Comparison of ENCODE assay signal across 17 mouse cellular contexts in the genomic region with DNA sequence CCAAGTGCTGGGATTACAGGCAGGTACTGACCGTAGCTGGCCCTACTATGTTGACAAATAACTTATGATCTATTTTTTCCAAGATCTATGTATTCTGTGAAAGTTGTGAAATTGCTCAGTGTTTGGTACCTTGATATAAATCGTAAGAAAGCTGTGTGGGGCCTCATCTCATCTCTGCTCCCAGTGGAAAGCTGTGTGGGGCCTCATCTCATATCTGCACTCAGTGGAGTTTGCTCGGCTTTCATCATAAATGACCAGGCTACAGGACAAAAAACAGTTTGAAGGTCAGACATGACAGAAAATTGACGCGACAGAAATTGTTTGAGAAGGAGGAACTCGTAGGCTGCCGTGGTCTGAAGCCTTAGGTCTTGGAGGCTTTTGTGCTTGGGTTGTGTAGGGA. TPM values are rescaled to one million over a fixed set of nuclear protein-coding genes. Genes with fewer than 3 reads are reported as not detected.
"Had no signal": no experiment of that assay in that cellular context is flagged by ENCODE, and none has a peak within 500 bp of the region (broad histone marks: within the 10 kb centered on the region; RNA-seq: fewer than 3 reads in every experiment).

No protein-coding gene starts in this region.

- H3K27ac ChIP-seq: neural tube, embryonic 13.5 days; neural tube, embryonic 15.5 days; stomach, embryonic 15.5 days; stomach, postnatal 0 days had no signal

- H3K9ac ChIP-seq: neural tube, embryonic 13.5 days; neural tube, embryonic 15.5 days; stomach, embryonic 15.5 days had no signal

- H3K27me3 ChIP-seq: neural tube, embryonic 13.5 days; neural tube, embryonic 15.5 days; stomach, embryonic 15.5 days had no signal

- DNase-seq: retina, postnatal 1 day; right cerebral cortex, adult 18-20 months; right cerebral cortex, postnatal 14 days; right cerebral cortex, postnatal 25 days; right cerebral cortex, postnatal 4 days; spleen, adult 18-20 months; thymus, adult 18-20 months; thymus, adult 2 months; thymus, postnatal 14 days; thymus, postnatal 25 days; thymus, postnatal 36 days; thymus, postnatal 4 days had no signal

- H3K36me3 ChIP-seq: neural tube, embryonic 15.5 days; stomach, embryonic 15.5 days had no signal

- H3K9me3 ChIP-seq: neural tube, embryonic 13.5 days; neural tube, embryonic 15.5 days; stomach, embryonic 15.5 days had no signal

- H3K4me3 ChIP-seq: neural tube, embryonic 13.5 days; neural tube, embryonic 15.5 days; stomach, embryonic 15.5 days had no signal

- H3K4me2 ChIP-seq: neural tube, embryonic 13.5 days; neural tube, embryonic 15.5 days; stomach, embryonic 15.5 days had no signal

RNA-seq across cellular contexts. Expression of a gene that starts 56.5 kb away (rescaled TPM):
- polyA plus RNA-seq: spleen, adult 2 months had no signal
